Mouse (Mus musculus) telencephalon, adult 2 months (tissue): ENCODE measurements at regions not wholly inside any gene's neighbourhood (a gene's known extent, or its start where the extent isn't known, plus 50 kb on each side); places are given as distances from the start of the nearest gene placed in this dataset.
A peak's percentile ranks its signal among the peaks of the same experiment; 100 is the strongest.

Experiments
- DNase-seq: peaks from one replicate; pipeline ENCODE4 v3.0.0-alpha.2; 2011; ENCODE audit warnings: low read depth, low spot score

DNA sequence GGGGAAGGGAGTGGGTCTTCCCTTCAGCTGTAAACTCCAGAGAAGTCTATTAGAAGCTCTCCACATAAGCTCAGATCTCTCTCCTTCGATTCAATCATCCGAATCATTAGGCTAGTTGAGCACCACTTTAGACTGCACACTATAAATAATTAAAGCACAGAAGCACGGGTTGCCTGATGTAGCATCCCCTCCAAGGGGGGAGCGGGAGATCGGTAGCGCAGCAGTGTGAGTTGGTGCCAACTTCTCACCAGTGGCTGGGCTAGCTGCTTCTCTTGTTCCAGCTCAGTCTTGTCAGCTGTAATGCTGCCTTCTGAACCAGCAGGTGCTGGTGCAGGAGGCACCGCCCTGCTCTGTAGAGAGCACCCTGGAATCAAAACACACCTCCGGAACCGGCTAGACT is 78.6 kb downstream of the A830031A19Rik start:
- no peak for DNase-seq

DNA sequence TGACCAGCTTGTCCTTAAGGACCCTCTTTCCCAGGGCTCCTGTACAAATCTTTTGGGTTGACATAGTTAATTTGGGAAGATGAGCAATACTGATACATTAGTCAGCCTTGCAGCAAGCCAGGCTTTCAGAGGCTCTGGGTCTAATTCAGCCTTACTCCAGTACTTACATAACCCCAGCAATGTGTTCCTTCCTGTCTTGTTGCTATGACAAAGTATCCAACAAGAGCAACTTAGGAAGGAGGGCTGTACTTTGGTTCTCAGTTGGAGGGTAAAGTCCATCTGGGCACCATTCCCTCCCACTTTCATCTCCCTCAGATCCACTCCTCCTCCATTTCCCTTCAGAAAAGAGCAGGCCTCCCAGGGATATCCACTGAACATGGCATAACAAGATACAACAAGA is 80.7 kb downstream of the A830031A19Rik start:
- peak; percentile 60 for DNase-seq

DNA sequence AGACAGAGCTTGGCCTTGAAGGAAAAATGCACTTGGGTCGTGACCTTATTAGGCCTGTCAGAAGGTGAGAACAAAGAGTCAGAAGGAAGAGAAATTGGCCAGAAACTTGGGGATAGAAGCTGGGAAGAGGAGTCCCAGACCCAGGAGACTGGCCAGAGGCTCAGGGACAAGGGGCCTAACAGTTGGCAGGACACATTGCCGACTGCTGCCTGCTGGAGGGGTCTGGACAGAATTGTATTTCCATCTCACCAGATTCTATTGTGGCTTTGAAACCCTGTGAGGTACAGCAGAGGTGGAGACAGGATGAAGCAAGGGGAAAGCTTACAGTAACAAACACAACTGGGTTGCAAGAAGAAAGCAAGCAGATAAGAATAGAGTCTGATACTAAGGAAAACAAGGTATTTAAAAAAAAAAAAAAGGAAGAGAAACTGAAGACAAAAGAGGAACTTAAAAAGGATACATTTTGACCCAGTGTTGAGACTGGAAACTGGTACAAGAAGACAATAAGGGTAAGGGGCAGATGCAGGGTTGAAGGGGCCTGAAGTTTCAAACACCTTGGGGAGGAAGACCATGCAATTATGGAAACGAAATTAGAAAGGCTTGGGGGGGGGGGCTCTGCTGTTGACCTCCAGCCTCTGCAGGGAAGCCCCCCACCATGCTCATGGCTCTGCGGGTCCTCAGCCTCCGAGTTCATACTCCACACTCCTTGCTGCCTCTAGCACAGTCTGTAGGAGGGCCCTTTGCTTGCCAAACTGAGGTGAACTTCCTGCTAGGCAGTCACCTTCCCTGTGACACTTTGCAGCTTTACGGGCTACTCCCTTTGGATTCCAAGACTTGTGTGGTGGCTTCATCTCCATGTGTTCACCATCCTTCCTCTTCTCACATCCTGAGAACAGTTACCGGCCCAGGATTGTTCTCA is 87.1 kb downstream of the A830031A19Rik start:
- no peak for DNase-seq

DNA sequence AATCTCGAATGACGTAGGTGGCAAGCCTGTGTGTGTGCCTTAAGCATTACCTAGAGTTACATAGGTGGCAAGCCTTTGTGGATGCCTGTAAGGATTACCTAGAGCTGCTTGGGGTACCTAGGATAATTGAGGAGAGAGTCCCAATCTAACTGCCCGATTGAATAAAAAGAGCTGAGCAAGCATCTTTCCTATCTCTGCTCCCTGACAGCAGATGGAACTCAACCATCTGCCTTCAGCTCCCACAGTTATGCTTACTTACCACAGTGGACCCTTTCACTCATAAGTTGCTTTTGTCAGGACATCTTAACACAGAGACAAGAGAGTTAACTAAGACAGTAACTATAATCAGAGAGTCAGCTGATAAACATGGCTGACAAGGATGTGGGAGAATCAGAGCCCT is 89.6 kb downstream of the A830031A19Rik start:
- DNase-seq = no peak

DNA sequence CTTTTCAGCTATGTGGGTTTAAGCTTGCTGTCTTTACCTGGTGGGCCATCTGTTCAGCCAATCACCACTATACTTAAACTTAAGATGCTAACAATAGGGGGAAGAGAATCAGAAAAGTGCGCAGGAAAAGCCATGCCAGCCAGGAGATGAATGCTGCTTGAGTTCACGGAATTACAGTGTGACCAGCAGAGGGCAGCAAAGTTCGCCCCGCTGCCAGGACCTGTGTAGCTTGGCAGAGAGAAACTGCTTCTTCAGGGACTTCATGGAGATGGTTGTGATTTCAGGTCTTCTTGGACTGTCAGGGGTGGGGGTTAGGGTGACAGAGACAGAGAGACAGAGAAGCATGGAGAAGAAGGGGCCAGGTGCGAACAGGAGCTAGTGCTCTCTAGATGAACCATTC is 84.3 kb upstream of the Papolg start:
- DNase-seq = peak; percentile 78

DNA sequence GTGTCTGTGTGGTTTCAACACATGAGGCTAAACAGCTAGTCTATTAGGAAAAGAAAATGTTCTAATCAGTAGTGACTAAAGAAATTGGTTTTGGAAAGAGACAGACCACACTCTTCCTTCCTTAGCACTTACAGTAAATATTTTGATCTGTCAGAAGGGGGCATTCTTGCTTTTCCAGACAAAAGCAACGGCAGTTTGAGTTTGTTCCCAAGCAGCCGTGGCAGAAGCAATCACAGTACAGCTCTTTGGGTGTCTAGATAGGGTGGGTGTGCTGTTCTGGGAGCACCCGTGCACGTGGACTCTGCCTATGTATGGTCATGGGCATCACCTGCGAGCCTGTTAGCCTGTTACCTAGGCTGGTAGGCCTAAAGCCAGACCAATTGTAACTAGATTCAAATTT is 83.2 kb upstream of the Papolg start:
- DNase-seq = peak; percentile 49

DNA sequence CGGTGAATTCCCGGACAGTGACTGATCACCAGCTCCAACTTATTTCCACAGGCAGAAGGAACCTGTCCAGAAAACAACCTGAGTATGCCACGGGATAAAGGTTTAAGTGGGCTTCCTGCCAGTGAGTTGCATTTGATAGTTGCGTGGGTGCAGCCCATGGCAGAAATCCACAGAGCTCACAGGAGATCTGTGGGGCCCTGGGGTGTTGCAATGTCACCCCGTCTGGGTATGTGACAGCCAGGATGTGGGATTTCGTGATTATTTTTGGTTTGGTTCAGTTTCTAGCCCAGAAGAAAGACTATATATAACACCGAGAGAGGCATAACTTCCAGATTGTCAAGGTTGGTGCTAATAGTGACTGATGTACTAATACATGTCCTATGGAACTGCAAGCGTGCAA is 82.0 kb upstream of the Papolg start:
- peak; percentile 42 for DNase-seq

DNA sequence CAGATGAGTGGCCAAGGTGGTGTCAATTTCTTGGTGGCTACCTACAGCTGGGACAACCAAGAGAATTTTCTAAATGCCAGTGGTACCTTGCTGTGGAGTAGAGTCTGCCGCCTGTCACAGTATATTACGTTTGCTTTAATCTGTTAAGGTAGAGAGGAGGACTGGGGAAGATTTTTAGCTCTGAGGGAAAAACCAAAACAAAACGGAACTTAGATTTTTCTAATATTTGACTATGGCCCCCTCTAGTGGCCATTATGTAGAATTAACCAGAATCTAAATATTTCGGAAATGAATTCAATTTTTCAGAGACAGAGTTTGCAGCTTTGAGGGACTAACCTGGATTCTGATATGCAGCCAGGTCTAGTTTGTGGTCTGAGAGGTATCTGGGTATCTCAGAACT is 59.3 kb upstream of the Papolg start:
- no peak for DNase-seq

DNA sequence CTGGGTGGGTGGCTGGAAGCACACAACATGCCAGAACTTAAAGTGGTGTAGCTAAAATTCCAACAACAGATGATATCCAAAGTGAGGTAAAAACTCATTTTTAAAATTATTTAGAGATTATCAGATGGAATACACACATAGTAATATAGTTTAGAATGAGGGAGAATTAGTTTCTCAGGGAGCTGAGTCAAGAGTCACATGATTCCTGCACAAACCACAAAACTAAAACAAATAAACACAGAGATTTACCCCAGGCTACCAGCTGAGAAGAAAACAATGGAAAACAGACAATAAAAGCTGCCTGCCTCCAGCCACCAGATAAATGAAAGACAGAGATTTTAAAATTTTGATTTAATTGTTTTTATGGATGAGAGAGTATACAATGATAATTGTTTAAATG is 50.9 kb upstream of the Papolg start:
- no peak for DNase-seq
